Mouse (Mus musculus) Patski (cell line): ENCODE results near the gene Otogl. TPM values are rescaled to one million over a fixed set of nuclear protein-coding genes. Genes with fewer than 3 reads are reported as not detected.

ENCODE experiments used
- ATAC-seq: fragments of 100-300 bp; one replicate; pipeline ENCODE4 v1.8.0; 2021
- CTCF ChIA-PET: fragments of 350-600 bp; sonication (Branson Sonifier 250); formaldehyde crosslinking; loops from one replicate; lab custom pipeline; 2022; ENCODE audit warnings: inconsistent platforms; lab: Charles Lee
- POLR2A ChIA-PET: fragments of 350-600 bp; sonication (Branson Sonifier 250); formaldehyde crosslinking; loops from one replicate; lab custom pipeline; 2022; ENCODE audit warnings: antibody characterized with exemption, inconsistent platforms; lab: Charles Lee
- DNase-seq: peaks from one replicate; pipeline ENCODE4 v3.0.0-alpha.2; 2011; ENCODE audit warnings: low read depth, low spot score
- H3K27me3 ChIP-seq: fragments of 371-371 bp; one replicate; pipeline ENCODE4 v1.5.1; 2021
- CTCF ChIP-seq: fragments of 100-300 bp; IDR thresholded peaks from one replicate; pipeline ENCODE4 v1.5.1; 2021
- in situ Hi-C: fragments of 300-500 bp; cut with MboI; formaldehyde crosslinking; loops from 3 replicates; pipeline ENCODE4 v1.11.1; 2018; ENCODE audit warnings: low pct_unique_long_range_greater_than_20kb, mixed read lengths
- polyA plus RNA-seq: library from polyadenylated mRNA; unstranded; gene quantifications from one replicate; pipeline ENCODE4 v1.2.3, GENCODE M21; 2021

Otogl gene
- polyA plus RNA-seq, 1 experiment from 2014 or later: under 0.01 TPM

DNA sequence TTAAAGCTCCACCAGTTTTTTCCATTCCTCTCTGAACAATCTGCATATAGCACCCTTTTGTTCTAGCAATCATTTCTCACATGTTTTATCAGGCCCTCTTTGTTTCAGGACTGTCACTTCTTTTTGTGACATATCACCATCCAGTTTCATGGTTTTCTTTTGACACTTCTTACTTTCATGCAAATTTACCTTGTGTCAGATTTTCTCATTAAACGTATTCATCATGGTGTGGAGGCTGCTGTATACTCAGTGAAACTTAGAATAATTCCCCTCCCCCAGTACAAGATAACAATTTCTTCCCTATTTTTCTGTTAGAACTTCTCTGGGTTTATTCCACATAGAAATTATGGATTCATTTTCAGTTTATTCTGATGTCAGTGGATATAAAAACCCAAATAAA lies 152.3 kb downstream of the Otogl start:
- no peak for DNase-seq
- no peak for ATAC-seq
- ChIA-PET CTCF (no interaction called here), POLR2A (no interaction called here)
- no peak for TF ChIP-seq CTCF
- in situ Hi-C loops: no loop called here
- H3K27me3 ChIP-seq: peaks cover 1% of the 10 kb centered on the region

DNA sequence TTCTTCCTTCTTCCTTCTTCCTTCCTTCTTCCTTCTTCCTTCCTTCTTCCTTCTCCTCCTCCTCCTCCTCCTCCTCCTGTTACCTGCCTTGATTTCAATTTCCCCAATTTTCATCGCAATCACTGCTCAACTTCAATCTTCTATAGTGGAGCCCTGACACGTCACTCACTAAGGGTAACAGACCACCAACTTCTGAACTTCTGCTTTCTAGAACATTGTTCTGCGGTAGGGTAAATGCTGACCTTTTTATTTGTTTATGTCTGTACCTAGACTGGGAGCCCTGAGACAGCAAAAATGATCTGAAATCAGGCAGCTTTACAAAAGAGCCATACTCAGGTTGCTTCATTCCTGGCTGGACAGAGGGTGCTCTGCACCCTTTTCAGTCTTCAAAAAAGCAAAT lies 158.5 kb downstream of the Otogl start:
- ATAC-seq (no peak), DNase-seq (no peak)
- peaks cover 12% of the 10 kb centered on the region for H3K27me3 ChIP-seq
- TF ChIP-seq CTCF: no peak
- in situ Hi-C loops: no loop called here
- CTCF ChIA-PET: no interaction called here
- POLR2A ChIA-PET: no interaction called here

DNA sequence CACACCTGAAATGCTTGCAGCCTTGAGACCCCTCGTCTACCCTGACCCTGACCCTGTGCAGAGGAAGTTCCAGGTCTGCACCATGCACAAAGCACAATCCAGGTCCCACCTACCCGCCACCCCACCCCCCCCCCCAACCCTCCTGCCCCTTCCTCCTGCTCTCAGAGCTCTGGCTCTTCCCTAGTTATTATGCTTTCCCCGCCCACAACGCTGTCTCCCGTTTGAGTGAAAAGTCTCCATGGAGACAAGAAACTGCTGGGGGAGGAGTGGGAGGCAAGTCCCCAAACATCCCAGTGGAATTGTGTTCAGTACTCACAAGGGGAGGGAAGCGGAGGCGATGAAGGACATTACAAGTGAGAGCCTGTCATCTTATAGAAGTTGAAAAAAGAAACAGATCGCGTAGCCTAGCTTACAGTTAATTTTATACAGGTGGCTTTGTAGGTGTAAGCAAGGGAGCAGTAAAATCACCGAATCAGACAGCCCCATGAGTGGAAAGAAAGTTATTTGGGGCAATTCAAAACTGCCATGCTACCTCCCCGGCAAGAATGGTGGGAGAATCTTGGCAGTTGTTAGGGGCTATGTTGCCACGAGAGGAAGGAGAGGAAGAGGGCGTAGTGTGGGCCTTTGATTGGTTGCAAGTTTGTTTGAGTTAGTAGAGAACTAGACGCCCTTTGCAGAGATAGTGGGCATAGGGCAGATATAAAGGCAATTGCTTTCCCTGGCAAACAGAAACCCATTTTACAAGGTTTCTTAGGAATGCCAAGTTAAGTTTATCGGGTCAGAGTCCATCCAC lies 159.4 kb downstream of the Otogl start:
- DNase-seq: no peak
- in situ Hi-C loops: no loop called here
- ChIA-PET CTCF (no interaction called here), POLR2A (no interaction called here)
- H3K27me3 ChIP-seq: peaks cover 12% of the 10 kb centered on the region
- TF ChIP-seq CTCF: no peak
- ATAC-seq: no peak

DNA sequence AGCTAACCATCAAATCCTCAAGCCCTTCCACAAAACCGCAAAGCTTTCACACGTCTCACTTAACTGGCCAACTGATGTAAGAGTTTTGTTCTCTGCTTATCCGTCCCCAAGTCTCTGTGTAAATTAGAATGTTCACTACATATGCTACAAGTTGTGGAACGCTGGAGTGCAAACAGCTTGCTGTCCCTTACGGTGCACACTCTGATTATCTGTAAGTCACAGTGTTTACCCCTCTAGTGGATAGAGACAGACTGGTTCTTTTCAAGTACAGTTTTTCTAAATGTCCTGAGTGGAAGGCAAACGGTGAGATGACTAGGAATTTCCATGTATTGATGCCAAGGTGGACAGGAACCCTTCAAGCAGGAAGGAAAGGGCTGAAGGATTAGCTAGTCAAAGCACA lies 160.0 kb downstream of the Otogl start:
- peaks cover 12% of the 10 kb centered on the region for H3K27me3 ChIP-seq
- in situ Hi-C loops: no loop called here
- ChIA-PET CTCF (no interaction called here), POLR2A (no interaction called here)
- DNase-seq (no peak), ATAC-seq (no peak)
- TF ChIP-seq CTCF: no peak

DNA sequence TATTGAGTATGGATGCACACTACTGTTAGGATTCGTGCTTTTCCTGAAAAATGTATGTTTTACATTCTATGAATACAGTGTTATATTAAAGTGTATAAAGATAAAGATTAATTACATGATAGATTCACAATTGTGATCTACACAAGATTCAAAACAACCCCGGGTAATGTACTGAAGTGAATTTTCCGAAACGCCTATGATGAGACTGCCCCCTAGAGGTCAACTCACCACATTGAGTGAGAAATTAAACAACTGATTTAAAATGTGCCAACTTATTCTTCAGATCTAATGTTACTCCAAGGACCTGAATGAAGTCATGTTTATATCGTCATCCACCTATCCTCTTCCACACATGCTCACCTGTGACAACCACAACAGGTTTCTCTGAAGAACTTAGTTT lies 164.4 kb downstream of the Otogl start:
- ChIA-PET POLR2A (interaction anchor here (0.5 kb wide), 1 partner anchor 15 kb away, joined by 5 read pairs; no protein-coding TSS in a partner anchor), CTCF (interaction anchor here (1.3 to 2.0 kb wide), 4 partner anchors 57 to 816 kb away, joined by 3 to 7 read pairs (median 4); no protein-coding TSS in a partner anchor)
- DNase-seq: no peak

DNA sequence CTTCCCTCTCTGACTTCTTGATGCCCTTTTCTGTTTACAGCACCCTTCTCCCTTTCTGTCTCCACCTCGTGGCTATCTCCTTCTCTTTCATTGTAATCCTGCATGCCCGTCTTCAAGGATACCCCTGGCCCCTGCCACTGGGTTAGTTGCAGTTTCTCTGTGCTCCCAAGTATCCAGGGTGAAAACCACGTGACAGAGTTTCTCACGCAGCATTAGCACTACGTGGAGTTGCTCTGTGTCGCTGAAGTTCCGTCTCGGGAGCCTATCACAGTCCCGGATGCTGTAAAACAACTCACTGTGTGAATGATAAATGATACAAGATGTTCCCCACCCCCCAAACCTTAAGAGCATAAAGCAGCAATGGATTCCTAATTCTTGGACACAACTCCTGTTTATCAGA lies 165.2 kb downstream of the Otogl start:
- ATAC-seq: no peak
- POLR2A ChIA-PET: no interaction called here
- no peak for TF ChIP-seq CTCF
- in situ Hi-C loops: loop anchor here (10.0 kb wide), 1 partner anchor 812 kb away; no protein-coding TSS in a partner anchor
- CTCF ChIA-PET: interaction anchor here (2.0 kb wide), 1 partner anchor 316 kb away, joined by 5 read pairs; no protein-coding TSS in a partner anchor
- DNase-seq: no peak
- H3K27me3 ChIP-seq: peaks cover 6% of the 10 kb centered on the region

More for the DNA sequence above, 164.4 kb downstream of the Otogl start:
- in situ Hi-C loops: loop anchor here (10.0 kb wide), 1 partner anchor 813 kb away; no protein-coding TSS in a partner anchor
- TF ChIP-seq CTCF: peak; percentile 68
- no peak for ATAC-seq
- peaks cover 6% of the 10 kb centered on the region for H3K27me3 ChIP-seq

DNA sequence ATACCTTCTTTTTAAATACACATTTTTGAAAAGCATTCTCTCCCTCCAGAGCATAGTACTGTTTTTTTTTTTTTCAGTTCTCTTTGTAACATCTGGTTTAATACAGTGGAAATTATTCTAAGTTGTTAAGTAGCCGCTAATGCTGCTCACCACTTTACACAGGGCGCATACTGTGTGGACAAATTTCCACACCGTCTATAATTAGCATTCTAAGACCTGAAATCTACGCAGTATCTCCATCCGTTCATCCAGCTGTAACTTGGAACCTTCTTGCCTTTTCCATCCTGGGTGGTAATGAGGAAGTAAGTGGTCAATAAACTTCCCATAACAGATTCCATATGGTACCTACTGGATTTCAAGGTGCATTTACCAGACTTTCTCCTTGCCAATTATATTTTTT lies 172.1 kb downstream of the Otogl start:
- no peak for ATAC-seq
- no peaks in the 10 kb centered on the region for H3K27me3 ChIP-seq
- POLR2A ChIA-PET: interaction anchor here (0.5 to 0.7 kb wide), 3 partner anchors 40 to 398 kb away, joined by 3 to 5 read pairs (median 3); no protein-coding TSS in a partner anchor
- no peak for DNase-seq
- CTCF ChIA-PET: interaction anchor here (1.7 kb wide), 1 partner anchor 9 kb away, joined by 6 read pairs; no protein-coding TSS in a partner anchor
- no peak for TF ChIP-seq CTCF
- in situ Hi-C loops: loop anchor here (5.0 to 10.0 kb wide), 2 partner anchors 298 to 805 kb away; no protein-coding TSS in a partner anchor

DNA sequence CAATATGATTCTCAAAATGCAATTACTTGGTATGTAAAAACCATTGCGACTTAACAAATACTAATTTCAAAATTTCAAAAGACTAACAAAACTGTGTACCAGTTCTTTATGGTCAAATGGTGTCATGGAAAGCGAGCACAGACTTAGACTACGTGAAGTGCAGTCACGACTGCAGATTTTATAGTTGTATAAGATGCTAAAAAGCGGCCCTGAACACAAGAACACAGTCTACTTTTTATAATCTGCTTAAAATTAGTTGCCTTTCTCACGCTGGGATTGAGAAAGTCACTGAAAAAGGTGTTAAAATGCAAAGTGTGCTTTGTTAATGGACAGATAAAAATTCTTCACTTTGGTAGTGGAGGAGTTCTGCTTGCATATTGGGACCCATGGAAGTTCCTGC lies 174.2 kb downstream of the Otogl start:
- POLR2A ChIA-PET: no interaction called here
- in situ Hi-C loops: no loop called here
- DNase-seq (no peak), ATAC-seq (no peak)
- H3K27me3 ChIP-seq: no peaks in the 10 kb centered on the region
- no peak for TF ChIP-seq CTCF
- CTCF ChIA-PET: no interaction called here

DNA sequence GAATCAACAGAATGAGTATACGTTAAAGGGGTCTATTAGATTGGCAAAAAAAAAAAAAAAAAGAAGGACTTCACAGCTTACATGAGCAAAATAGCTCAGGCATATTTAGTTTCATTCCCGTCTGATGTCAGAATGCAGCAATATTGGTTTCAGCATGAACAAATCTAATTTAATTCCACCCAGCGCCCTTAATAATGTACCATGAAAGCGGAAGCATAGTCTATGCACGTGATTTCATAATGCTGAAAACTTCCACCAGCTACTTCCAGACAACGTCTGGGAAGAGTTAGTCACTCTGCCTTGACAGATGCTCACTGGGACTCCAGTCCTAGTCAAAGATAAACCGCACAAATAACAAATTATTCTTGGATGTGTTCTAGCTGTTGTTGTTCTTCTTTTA lies 176.5 kb downstream of the Otogl start:
- no peaks in the 10 kb centered on the region for H3K27me3 ChIP-seq
- TF ChIP-seq CTCF: no peak
- peak; percentile 51 for ATAC-seq
- POLR2A ChIA-PET: no interaction called here
- in situ Hi-C loops: no loop called here
- DNase-seq: no peak
- CTCF ChIA-PET: no interaction called here

DNA sequence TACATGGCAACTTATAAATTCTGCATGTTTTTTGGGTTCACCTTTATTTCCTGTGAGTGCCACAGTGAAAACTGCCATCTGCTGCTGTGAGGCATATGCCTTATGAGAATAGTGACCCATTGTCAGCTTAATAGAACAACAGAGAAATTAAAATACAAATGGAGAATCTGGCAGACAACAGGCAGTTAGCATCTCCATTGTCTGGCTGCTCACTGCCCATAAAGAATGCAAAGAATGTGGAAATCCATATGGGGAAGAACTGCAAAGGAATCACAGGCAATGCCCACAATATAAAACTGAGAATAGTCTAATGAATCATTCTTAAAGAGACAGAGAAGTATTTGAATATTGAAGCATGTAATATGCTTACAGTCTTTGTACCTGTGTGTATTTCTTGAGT lies 177.6 kb downstream of the Otogl start:
- no peaks in the 10 kb centered on the region for H3K27me3 ChIP-seq
- POLR2A ChIA-PET: no interaction called here

DNA sequence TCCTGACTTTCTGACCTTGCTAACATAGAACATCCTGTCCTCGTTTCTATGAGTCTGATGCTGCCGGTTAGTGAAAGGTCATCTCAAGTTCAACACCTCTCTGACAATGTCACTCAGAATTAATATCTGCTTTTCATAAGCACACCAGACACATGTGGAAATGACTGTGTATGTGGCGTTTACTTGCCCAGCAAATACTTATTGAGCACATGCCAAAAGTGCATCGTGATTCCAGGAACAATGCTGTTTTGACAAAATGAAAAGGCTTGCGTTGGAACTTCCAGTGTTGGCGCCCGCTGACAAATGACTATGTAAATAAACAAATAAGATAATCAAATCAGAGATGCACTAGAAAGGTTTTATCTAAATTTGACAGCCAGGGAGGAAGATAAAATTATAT lies 186.3 kb downstream of the Otogl start:
- ChIA-PET CTCF (no interaction called here), POLR2A (no interaction called here)
- no peak for ATAC-seq
- no peak for TF ChIP-seq CTCF
- no peak for DNase-seq
- in situ Hi-C loops: no loop called here
- no peaks in the 10 kb centered on the region for H3K27me3 ChIP-seq

More for the DNA sequence above, 177.6 kb downstream of the Otogl start:
- no peak for TF ChIP-seq CTCF
- DNase-seq: no peak
- CTCF ChIA-PET: no interaction called here
- ATAC-seq: peak; percentile 47
- in situ Hi-C loops: no loop called here
